Mouse (Mus musculus) liver, postnatal 0 days (tissue): Measurements from ENCODE around the gene Il17c.

Experiments
- CTCF ChIP-seq: sonication (generic); IDR thresholded peaks from 2 replicates; pipeline ENCODE4 v1.5.1; 2016; ENCODE audit warnings: antibody characterized with exemption, low read depth
- EP300 ChIP-seq: IDR thresholded peaks from 2 replicates; pipeline ENCODE4 v1.6.1; 2016; ENCODE audit warnings: antibody characterized with exemption, low read depth, mild to moderate bottlenecking

DNA sequence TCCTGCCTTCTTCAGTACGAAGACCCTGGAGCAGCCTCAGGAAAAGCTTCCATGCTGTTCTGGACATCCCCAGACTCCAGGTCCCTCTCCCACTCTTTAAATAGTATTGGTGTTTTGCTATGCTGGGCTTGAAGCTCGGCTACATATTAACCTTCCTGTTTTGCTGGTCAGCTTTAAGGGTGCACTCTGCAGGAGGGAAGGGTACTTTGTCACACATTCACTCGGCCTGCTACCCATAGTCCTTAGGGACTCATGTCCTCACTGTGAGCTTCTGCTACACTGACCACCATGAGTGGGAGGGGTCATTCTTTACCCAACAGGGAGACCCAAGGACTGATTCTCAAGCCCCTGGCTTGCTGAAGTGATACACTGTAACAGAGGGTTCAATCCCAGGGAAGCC, 8.8 kb downstream of the Il17c start:
- TF ChIP-seq EP300 (no peak), CTCF (no peak)
